Comparison of ENCODE assay signal across 8 mouse cellular contexts in the genomic region with DNA sequence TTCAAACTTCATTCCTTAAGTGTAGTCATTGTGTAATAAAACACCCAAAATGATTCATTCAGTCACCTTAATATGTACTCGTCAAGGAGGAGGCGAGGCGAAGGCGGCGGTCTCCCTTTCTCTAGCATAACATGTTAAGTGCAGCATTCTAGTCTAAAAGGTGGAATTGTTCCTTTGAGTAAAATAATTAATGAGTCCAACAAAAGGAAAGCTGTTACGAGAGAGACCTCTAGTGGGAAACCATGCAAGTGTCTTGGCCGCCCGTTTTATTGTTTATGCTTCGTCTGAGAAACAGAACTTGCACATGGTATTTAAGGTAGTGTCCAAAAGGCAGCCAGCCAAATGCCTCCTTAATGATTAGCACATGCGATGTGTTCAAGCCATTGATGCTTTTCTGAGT.
DNase-seq lines count a peak whose midpoint lies in the region; ATAC-seq lines count a peak whose summit lies in the region.
"Had no signal": no experiment of that assay in that cellular context is flagged by ENCODE, and none has a peak within 500 bp of the region (broad histone marks: within the 10 kb centered on the region; RNA-seq: fewer than 3 reads in every experiment).

No protein-coding gene starts in this region.

- peak; percentile 70 for ATAC-seq in forebrain, embryonic 12.5 days (ENCODE audit: low FRiP score)
- peak; percentile 25; the same call in 1 of the 2 replicates for ATAC-seq in neural tube, embryonic 12.5 days (ENCODE audit: low FRiP score, low read depth)

- no peak overlapping the region for H3K27ac ChIP-seq in forebrain, embryonic 12.5 days
- H3K27ac ChIP-seq in neural tube, embryonic 12.5 days = no peak overlapping the region
- H3K27ac ChIP-seq: macrophage had no signal

- H3K36me3 ChIP-seq in forebrain, embryonic 12.5 days (replicated peaks) = no peaks in the 10 kb centered on the region
- no peaks in the 10 kb centered on the region for H3K36me3 ChIP-seq in neural tube, embryonic 12.5 days

- H3K9me3 ChIP-seq in forebrain, embryonic 12.5 days = no peaks in the 10 kb centered on the region
- no peaks in the 10 kb centered on the region for H3K9me3 ChIP-seq in neural tube, embryonic 12.5 days

- H3K27me3 ChIP-seq in forebrain, embryonic 12.5 days = no peaks in the 10 kb centered on the region
- H3K27me3 ChIP-seq in neural tube, embryonic 12.5 days (replicated peaks) = no peaks in the 10 kb centered on the region

- peaks cover 11% of the 10 kb centered on the region for H3K4me1 ChIP-seq in forebrain, embryonic 12.5 days
- no peaks in the 10 kb centered on the region for H3K4me1 ChIP-seq in neural tube, embryonic 12.5 days

- 13% methylated on average over 10 of the region's 10 CpGs for WGBS in forebrain, embryonic 12.5 days
- 30% methylated on average over 10 of the region's 10 CpGs for WGBS in neural tube, embryonic 12.5 days

- DNase-seq in 3T3-L1 (ENCODE audit: low read depth, low spot score) (peak; percentile 55), ES-CJ7 (ENCODE audit: low read depth, low spot score) (peak; percentile 24)
- peak; percentile 42 for DNase-seq in kidney, adult 18-20 months
- DNase-seq in left cerebral cortex, postnatal 36 days (ENCODE audit: low spot score in 2 of 2) = peak; percentile 8 to 12
- DNase-seq in spleen, adult 12 weeks (ENCODE audit: low spot score) = no peak

- H3K4me2 ChIP-seq in forebrain, embryonic 12.5 days = no peak overlapping the region
- H3K4me2 ChIP-seq in neural tube, embryonic 12.5 days (replicated peaks) = no peak overlapping the region

- no peak overlapping the region for H3K9ac ChIP-seq in forebrain, embryonic 12.5 days
- no peak overlapping the region for H3K9ac ChIP-seq in neural tube, embryonic 12.5 days

- intact Hi-C loops in left cerebral cortex, postnatal 36 days (cut with DNase I) = loop anchor here (10.0 kb wide), 2 partner anchors 1603 to 1893 kb away; a partner anchor contains a TSS

- H3K4me3 ChIP-seq in forebrain, embryonic 12.5 days (replicated peaks) = no peak overlapping the region
- no peak overlapping the region for H3K4me3 ChIP-seq in neural tube, embryonic 12.5 days
